Mouse (Mus musculus) layer of hippocampus, adult 2 months (tissue): ENCODE measurements around the gene Msn. TPM values are rescaled to one million over a fixed set of nuclear protein-coding genes. Genes with fewer than 3 reads are reported as not detected.

Experiments
- DNase-seq, 2 experiments: peaks; one replicate each; pipeline ENCODE4 v3.0.0; 2022; ENCODE audit warnings: low spot score in 2 of 2
- H3K27ac ChIP-seq: fragments of 200-600 bp; 2 replicates; pipeline ENCODE4 v1.8.1; 2022
- H3K4me3 ChIP-seq: fragments of 200-600 bp; 2 replicates; pipeline ENCODE4 v1.8.1; 2022; ENCODE audit warnings: mild to moderate bottlenecking
- CTCF ChIP-seq: fragments of 200-600 bp; conservative IDR thresholded peaks from 2 replicates; pipeline ENCODE4 v1.8.1; 2022; ENCODE audit warnings: antibody characterized with exemption, mild to moderate bottlenecking, moderate library complexity
- total RNA-seq, 2 experiments: library from RNA; stranded (reverse); gene quantifications; 2 replicates each; pipeline ENCODE4 v1.2.3; 2021

Msn gene
- total RNA-seq, 2 experiments from 2014 or later, result 16.7 to 19.0 TPM

- DNase-seq, result no peak
- Histone ChIP-seq H3K27ac (no peak overlapping the region), H3K4me3 (no peak overlapping the region)
- no peak for TF ChIP-seq CTCF
Observed at GRCm38 (mm10) chrX:96119997-96120396, 24.2 kb downstream of the Msn start.

- H3K27ac ChIP-seq, result no peak overlapping the region
- TF ChIP-seq CTCF, result no peak
- no peak for DNase-seq
- H3K4me3 ChIP-seq, result no peak overlapping the region
Observed at GRCm38 (mm10) chrX:96121912-96122311, 26.1 kb downstream of the Msn start.

GRCm38 (mm10) chrX:96126803-96127202 is 31.0 kb downstream of the Msn start:
- DNase-seq, result no peak
- TF ChIP-seq CTCF, result no peak
- H3K4me3 ChIP-seq, result no peak overlapping the region

GRCm38 (mm10) chrX:96130139-96130538 is 34.3 kb downstream of the Msn start:
- no peak for DNase-seq

More at GRCm38 (mm10) chrX:96126803-96127202, 31.0 kb downstream of the Msn start:
- H3K27ac ChIP-seq, result no peak overlapping the region

GRCm38 (mm10) chrX:96130663-96131062 is 34.8 kb downstream of the Msn start:
- no peak for DNase-seq
- TF ChIP-seq CTCF, result no peak
- H3K4me3 ChIP-seq, result no peak overlapping the region
- H3K27ac ChIP-seq, result no peak overlapping the region

More at GRCm38 (mm10) chrX:96130139-96130538, 34.3 kb downstream of the Msn start:
- no peak overlapping the region for H3K4me3 ChIP-seq
- TF ChIP-seq CTCF, result peak; percentile 12; the same call in 1 of the 2 replicates
- no peak overlapping the region for H3K27ac ChIP-seq

- Histone ChIP-seq H3K27ac (no peak overlapping the region), H3K4me3 (no peak overlapping the region)
- DNase-seq, result no peak
- TF ChIP-seq CTCF, result peak; percentile 57
Observed at GRCm38 (mm10) chrX:96133260-96133659, 37.4 kb downstream of the Msn start.

GRCm38 (mm10) chrX:96134243-96134661 is 38.4 kb downstream of the Msn start:
- DNase-seq, result no peak
- Histone ChIP-seq H3K4me3 (no peak overlapping the region), H3K27ac (no peak overlapping the region)
- no peak for TF ChIP-seq CTCF

GRCm38 (mm10) chrX:96134840-96135580 is 39.2 kb downstream of the Msn start:
- Histone ChIP-seq H3K4me3 (no peak overlapping the region), H3K27ac (no peak overlapping the region)
- no peak for TF ChIP-seq CTCF
- no peak for DNase-seq

GRCm38 (mm10) chrX:96135581-96135980 is 39.7 kb downstream of the Msn start:
- no peak for TF ChIP-seq CTCF
- DNase-seq, result no peak
- no peak overlapping the region for H3K4me3 ChIP-seq

GRCm38 (mm10) chrX:96139262-96139661 is 43.4 kb downstream of the Msn start:
- no peak for TF ChIP-seq CTCF
- Histone ChIP-seq H3K27ac (no peak overlapping the region), H3K4me3 (no peak overlapping the region)
- no peak for DNase-seq

More at GRCm38 (mm10) chrX:96135581-96135980, 39.7 kb downstream of the Msn start:
- H3K27ac ChIP-seq, result no peak overlapping the region

- no peak overlapping the region for H3K4me3 ChIP-seq
- DNase-seq, result no peak
- no peak overlapping the region for H3K27ac ChIP-seq
- TF ChIP-seq CTCF, result peak; percentile 73
Observed at GRCm38 (mm10) chrX:96144960-96145488, 49.2 kb downstream of the Msn start.

GRCm38 (mm10) chrX:96148217-96148616 is 52.4 kb downstream of the Msn start:
- Histone ChIP-seq H3K4me3 (no peak overlapping the region), H3K27ac (no peak overlapping the region)
- no peak for DNase-seq
- TF ChIP-seq CTCF, result no peak

- DNase-seq, result no peak
- Histone ChIP-seq H3K4me3 (no peak overlapping the region), H3K27ac (no peak overlapping the region)
- TF ChIP-seq CTCF, result no peak
Observed at GRCm38 (mm10) chrX:96153362-96153761, 57.5 kb downstream of the Msn start.

GRCm38 (mm10) chrX:96157936-96158335 is 62.1 kb downstream of the Msn start:
- no peak for TF ChIP-seq CTCF
- no peak for DNase-seq
- H3K27ac ChIP-seq, result no peak overlapping the region
- no peak overlapping the region for H3K4me3 ChIP-seq
